Mouse (Mus musculus): ENCODE measurements around the gene Ccdc159.

Ccdc159 gene

DNA sequence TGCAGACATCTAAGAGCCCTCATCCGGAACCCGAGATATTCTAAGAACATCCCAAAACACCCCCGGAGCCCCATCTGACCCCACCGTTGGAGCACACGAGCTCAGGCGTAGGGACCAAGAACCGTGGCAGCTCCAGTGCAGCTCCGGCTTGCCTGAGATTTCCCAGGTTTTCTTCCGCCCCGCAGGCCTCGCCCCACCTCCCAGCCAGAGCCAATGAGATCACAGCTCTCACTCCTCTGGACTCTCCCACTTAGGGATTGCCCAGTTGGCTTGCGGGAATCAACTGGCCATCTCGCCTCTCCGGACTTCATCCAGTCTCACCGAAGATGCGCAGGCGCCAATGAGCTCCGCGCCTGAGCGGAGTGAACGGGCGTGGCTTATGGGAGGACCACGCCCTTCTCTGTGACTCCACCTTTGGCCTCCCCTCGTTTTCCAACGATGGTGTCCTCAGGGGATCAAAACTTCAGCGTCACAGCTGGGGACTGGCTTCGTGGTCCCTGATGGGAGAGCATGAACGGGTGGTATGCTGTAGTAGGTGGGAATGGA lies at the start of gene Ccdc159, which contains the start of gene Tmem205:
Gene Ccdc159, plus strand, starts transcription at position 264 of the 546 bp plus-strand sequence.
Gene Tmem205, minus strand, starts transcription at position 349 of the 546 bp plus-strand sequence.
- DNase-seq (ENCODE audit: low read depth), result peak; percentile 97

GRCm38 (mm10) chr9:21889229-21889628 lies 38.0 kb upstream of the Ccdc159 start:
- DNase-seq (ENCODE audit: low read depth), result no peak

DNA sequence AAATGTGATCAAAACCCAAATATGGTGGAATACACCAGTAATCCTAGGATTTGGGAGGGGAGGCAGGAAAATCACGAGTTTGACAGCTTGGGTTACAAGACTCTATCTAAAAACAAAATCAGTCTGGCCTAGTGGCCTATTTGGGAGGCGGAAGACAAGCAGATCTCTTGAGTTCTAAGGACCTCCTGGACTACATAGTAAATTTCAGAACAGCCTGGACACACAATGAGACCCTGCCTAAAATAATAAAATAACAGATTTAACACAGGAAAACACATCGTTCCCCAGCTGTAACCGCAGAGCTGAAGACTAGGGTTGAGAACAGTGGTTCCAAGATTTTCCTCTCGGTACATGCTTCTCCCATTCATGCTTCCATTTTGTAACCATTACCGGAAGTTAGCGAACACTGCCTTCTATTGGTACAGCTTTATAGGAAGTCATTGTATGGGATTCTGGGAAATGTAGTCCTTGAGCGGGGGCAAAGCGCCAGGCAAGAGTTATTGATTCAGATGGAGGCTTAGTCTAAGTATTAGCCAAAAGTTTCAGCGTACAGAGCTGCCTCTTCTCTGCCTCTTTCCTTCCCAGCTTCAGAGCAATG lies 25.9 kb upstream of the Ccdc159 start:
- DNase-seq (ENCODE audit: low read depth), result peak; percentile 57

GRCm38 (mm10) chr9:21904031-21904430 lies 23.2 kb upstream of the Ccdc159 start:
- DNase-seq (ENCODE audit: low read depth), result no peak

DNA sequence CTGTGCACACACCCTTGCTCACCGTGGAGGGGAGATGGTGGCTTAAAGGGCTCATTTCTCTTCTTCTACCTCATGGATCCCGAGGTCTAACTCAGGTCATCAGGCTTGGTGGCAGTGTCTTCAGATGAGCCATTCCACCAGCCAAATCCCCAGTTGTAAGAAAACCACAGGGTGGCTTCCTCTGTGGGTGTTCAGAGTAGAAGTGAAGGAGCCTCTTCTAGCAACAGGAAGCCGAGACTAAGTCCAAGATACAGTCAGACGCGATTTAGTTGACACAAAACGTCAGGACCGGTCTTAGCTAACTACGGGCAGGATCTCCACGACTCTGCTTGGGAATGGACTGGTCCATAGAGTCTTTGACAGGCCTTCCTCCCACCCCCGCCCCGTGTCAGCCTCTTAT lies 19.1 kb upstream of the Ccdc159 start:
- no peak for DNase-seq (ENCODE audit: low read depth)

DNA sequence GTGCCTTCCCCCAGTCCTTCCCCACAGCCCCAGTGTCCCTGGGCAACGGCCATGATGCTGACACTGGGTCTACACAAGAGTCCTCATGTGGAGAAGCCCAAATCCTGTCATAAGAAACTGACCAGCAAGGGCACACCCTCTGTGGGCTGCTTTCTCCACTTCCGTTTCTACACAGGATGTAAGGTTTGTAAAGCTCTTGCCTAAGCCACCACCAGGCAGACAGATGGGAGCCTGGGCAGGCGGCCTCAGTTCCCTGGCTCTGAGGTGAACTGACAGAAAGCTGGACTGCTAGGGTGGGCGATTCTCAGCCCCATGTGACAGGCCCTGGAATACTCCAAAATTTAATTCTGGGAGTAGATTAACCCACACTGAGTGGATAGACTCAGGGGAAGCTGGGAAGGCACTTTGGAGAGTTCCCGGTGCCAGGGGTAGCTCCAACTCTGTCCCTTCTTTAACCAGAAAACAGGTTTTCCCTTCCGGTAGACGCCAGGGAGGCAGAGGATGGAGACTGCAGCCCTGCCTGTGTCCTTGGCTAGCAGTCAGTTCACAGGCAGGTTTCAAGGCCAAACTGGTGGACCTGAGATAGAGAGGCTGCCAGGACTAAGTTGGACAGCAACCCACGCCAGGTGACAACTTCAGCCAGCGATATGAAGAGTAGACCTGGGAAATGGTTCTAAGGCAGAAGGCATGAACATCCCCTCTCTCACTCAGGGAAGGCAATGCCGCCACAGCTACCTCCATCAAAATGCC lies 17.6 kb upstream of the Ccdc159 start:
- DNase-seq (ENCODE audit: low read depth), result no peak

GRCm38 (mm10) chr9:21916851-21917492 lies 10.3 kb upstream of the Ccdc159 start:
- no peak for DNase-seq (ENCODE audit: low read depth)

- DNase-seq (ENCODE audit: low read depth), result no peak
These were observed 9.7 kb upstream of the Ccdc159 start for GRCm38 (mm10) chr9:21917493-21918034.

- DNase-seq (ENCODE audit: low read depth), result peak; percentile 58
These were observed 9.2 kb upstream of the Ccdc159 start, which contains the start of gene Rab3d for GRCm38 (mm10) chr9:21918035-21918592. TSS of gene Rab3d (minus strand) at chr9:21918192.

GRCm38 (mm10) chr9:21918692-21919384 lies 8.4 kb upstream of the Ccdc159 start:
- no peak for DNase-seq (ENCODE audit: low read depth)

DNA sequence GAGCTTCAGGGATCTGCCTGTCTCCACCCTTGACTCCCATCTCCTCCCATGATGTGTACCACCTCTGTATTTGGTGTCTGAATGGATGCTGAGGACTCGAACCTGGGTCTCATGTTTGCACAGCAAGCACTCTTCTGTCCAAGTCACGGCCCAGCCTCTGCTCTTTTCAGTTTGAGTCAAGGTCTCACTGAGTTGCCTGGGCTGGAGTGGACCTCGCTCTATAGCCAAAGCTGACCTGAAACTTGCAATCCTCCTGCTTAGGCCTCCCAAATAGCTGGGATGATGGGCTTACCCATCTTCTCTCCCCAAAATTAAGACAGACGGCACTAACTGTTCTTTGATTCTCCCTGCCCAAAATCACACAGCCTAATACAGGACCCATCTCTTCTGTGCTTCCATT lies 4.2 kb upstream of the Ccdc159 start:
- DNase-seq (ENCODE audit: low read depth), result no peak

- no peak for DNase-seq (ENCODE audit: low read depth)
These were observed 3.7 kb upstream of the Ccdc159 start for GRCm38 (mm10) chr9:21923490-21924098.

- DNase-seq (ENCODE audit: low read depth), result peak; percentile 98
These were observed 3.2 kb upstream of the Ccdc159 start for GRCm38 (mm10) chr9:21924099-21924493.

GRCm38 (mm10) chr9:21925034-21925433 lies 2.2 kb upstream of the Ccdc159 start:
- no peak for DNase-seq (ENCODE audit: low read depth)

GRCm38 (mm10) chr9:21925506-21925905 lies 1.8 kb upstream of the Ccdc159 start:
- no peak for DNase-seq (ENCODE audit: low read depth)

DNA sequence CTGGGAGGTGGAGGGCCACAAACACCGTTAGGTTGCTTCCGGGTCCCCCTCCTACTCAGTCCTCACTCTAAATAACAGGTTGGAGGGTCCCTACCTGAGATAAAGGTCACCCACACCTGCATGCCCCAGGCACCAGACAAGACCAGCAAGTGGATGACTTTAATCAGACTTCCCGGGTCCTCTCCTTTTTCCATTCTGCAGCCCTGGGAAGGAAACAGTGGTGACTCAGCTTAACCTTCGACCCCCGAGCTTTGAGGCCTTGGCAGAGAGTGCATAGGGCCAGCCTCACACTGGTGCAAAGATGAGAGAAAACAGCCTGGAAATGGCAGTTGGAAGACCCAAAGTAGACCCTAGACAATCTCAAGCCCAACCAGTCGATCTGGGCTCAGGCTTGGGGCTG lies 1.1 kb upstream of the Ccdc159 start:
- DNase-seq (ENCODE audit: low read depth), result no peak

DNA sequence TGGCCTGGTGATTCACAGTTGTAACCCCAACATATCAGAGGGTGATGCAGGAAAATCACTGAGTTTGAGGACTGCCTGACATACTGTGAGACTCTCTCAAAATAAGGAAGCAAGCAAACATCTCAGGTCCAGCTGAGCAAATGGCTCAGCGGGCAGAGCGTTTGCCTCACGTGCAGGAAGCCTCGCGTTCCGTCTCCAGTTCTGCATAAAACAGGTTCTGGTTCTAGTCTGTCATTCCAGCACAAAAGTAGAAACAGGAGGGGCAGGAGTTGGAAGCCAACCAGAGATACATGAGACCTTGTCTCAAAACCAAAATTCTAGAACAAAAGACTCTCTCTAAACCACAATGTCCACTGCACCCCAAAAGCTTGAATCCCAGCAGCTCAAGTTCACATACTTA lies 487 bp upstream of the Ccdc159 start:
- no peak for DNase-seq (ENCODE audit: low read depth)

- no peak for DNase-seq (ENCODE audit: low read depth)
These were observed 1.9 kb downstream of the Ccdc159 start for GRCm38 (mm10) chr9:21929208-21929607.

DNA sequence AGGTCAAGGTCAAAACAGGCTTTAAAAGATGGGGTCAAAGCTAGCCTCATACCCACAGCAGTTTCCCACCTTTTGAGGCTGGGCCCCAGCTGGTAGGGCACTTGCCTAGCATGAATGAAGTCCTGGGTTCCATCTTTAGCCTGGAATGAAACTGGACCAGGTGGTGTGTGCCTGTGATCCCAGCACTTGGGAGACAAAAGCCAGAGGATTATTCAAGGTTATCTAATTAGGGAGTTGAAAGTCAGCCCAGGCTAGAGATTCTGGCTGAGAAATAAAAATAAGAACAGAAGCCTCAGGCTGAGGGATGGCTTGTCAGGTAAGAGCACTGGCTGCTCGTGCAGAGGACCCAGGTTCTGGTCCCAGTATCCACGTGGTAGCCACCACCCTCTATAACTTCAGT lies 4.7 kb downstream of the Ccdc159 start:
- no peak for DNase-seq (ENCODE audit: low read depth)

GRCm38 (mm10) chr9:21932445-21933137 lies 5.3 kb downstream of the Ccdc159 start:
- DNase-seq (ENCODE audit: low read depth), result no peak

Data from fibroblast of lung, adult 2 months (primary cell).